Mouse (Mus musculus) neural tube, embryonic 13.5 days (tissue): ENCODE results near the gene Pbdc1. TPM values are rescaled to one million over a fixed set of nuclear protein-coding genes. Genes with fewer than 3 reads are reported as not detected.
A peak's percentile ranks its signal among the peaks of the same experiment; 100 is the strongest.
"Not testable (repeated sequence)": the region's sequence is repeated elsewhere in the genome, so short reads cannot be mapped to it uniquely, and the experiment has no call there.

Source experiments
- ATAC-seq: fragments of 200-750 bp; cut with Nextera tagmentation; 2 replicates; pipeline ENCODE4 v1.8.0; 2017; ENCODE audit warnings: low read depth, mild to moderate bottlenecking, moderate TSS enrichment, moderate library complexity
- H3K27ac ChIP-seq: fragments of 300-500 bp; sonication (generic); replicated peaks from 2 replicates; pipeline ENCODE4 v1.5.1; 2015; ENCODE audit warnings: moderate library complexity, mild to moderate bottlenecking, inconsistent platforms
- H3K27me3 ChIP-seq: fragments of 300-500 bp; sonication (generic); 2 replicates; pipeline ENCODE4 v1.6.1; 2015; ENCODE audit warnings: mild to moderate bottlenecking, inconsistent platforms
- H3K36me3 ChIP-seq: fragments of 300-500 bp; sonication (generic); 2 replicates; pipeline ENCODE4 v1.6.1; 2015; ENCODE audit warnings: mild to moderate bottlenecking, inconsistent platforms
- H3K4me1 ChIP-seq: fragments of 300-500 bp; sonication (generic); replicated peaks from 2 replicates; pipeline ENCODE4 v1.6.1; 2015; ENCODE audit warnings: inconsistent platforms
- H3K4me2 ChIP-seq: fragments of 300-500 bp; sonication (generic); 2 replicates; pipeline ENCODE4 v1.6.1; 2015; ENCODE audit warnings: inconsistent platforms, mild to moderate bottlenecking, moderate library complexity
- H3K4me3 ChIP-seq: fragments of 300-500 bp; sonication (generic); 2 replicates; pipeline ENCODE4 v1.5.1; 2015; ENCODE audit warnings: mild to moderate bottlenecking, inconsistent platforms
- H3K9ac ChIP-seq: fragments of 300-500 bp; sonication (generic); 2 replicates; pipeline ENCODE4 v1.6.1; 2015; ENCODE audit warnings: moderate library complexity, mild to moderate bottlenecking, inconsistent platforms
- H3K9me3 ChIP-seq: fragments of 300-500 bp; sonication (generic); 2 replicates; pipeline ENCODE4 v1.6.1; 2016; ENCODE audit warnings: inconsistent platforms
- WGBS: fragments of 180-500 bp; shearing (Covaris S2); methylation state at CpG from one replicate; pipeline ENCODE4 v1.1.7; 2015; 5-methylcytosine and 5-hydroxymethylcytosine counted together
- polyA plus RNA-seq: library from polyadenylated mRNA; unstranded; fragments of >200 nt; fragmentation: Nextera tagmentation; extraction: Ambion mirVana; gene quantifications from 2 replicates; pipeline ENCODE4 v1.2.1, GENCODE M21; 2015

Gene Pbdc1
- polyA plus RNA-seq, 1 experiment from 2014 or later: 35.2 TPM

GRCm38 (mm10) chrX:105121227-105121865, 41.8 kb downstream of the Pbdc1 start:
- WGBS: 21% methylated on average over 36 of the region's 38 CpGs
- Histone ChIP-seq H3K27me3 (peaks cover 75% of the 10 kb centered on the region), H3K4me2 (peak overlapping the region; percentile 66), H3K9me3 (no peaks in the 10 kb centered on the region), H3K27ac (peak overlapping the region; percentile 89), H3K36me3 (0 out of 2 replicates have a peak, but pooled peaks cover 4% of the 10 kb centered on the region), H3K4me1 (peaks cover 17% of the 10 kb centered on the region), H3K4me3 (peak overlapping the region; percentile 68), H3K9ac (peak overlapping the region; percentile 87)
- ATAC-seq: peak; percentile 79

- 30% methylated on average over 2 of the region's 3 CpGs for WGBS
- Histone ChIP-seq H3K4me2 (no peak overlapping the region), H3K9me3 (no peaks in the 10 kb centered on the region), H3K36me3 (0 out of 2 replicates have a peak, but pooled peaks cover 4% of the 10 kb centered on the region), H3K9ac (no peak overlapping the region), H3K4me1 (peaks cover 17% of the 10 kb centered on the region), H3K27me3 (peaks cover 55% of the 10 kb centered on the region), H3K4me3 (no peak overlapping the region), H3K27ac (no peak overlapping the region)
- no peak for ATAC-seq
These were observed 45.3 kb downstream of the Pbdc1 start for GRCm38 (mm10) chrX:105124903-105125302.

GRCm38 (mm10) chrX:105151872-105152461, 72.4 kb downstream of the Pbdc1 start:
- Histone ChIP-seq H3K27me3 (peaks cover 57% of the 10 kb centered on the region), H3K4me2 (peak overlapping the region; percentile 30), H3K27ac (no peak overlapping the region), H3K36me3 (no peaks in the 10 kb centered on the region), H3K4me1 (no peaks in the 10 kb centered on the region), H3K9me3 (no peaks in the 10 kb centered on the region), H3K4me3 (no peak overlapping the region), H3K9ac (0 out of 2 replicates have a peak overlapping the region, but pooled peaks have one; percentile 43)
- WGBS: 45% methylated on average over 21 of the region's 26 CpGs
- ATAC-seq: no peak

GRCm38 (mm10) chrX:105165007-105165406, 85.5 kb downstream of the Pbdc1 start:
- not testable (repeated sequence) for H3K4me2 ChIP-seq, H3K4me1 ChIP-seq, H3K4me3 ChIP-seq, H3K9ac ChIP-seq, H3K9me3 ChIP-seq, ATAC-seq, H3K36me3 ChIP-seq, H3K27ac ChIP-seq
- H3K27me3 ChIP-seq: peaks cover 56% of the 10 kb centered on the region
- 73% methylated on average over 6 of the region's 6 CpGs for WGBS

Other genes starting within 250 kb of the Pbdc1 start
- 17.6 and 19.3 TPM in 2 replicates for gene Magee2, start 222.5 kb upstream of the Pbdc1 start, polyA plus RNA-seq
- gene Magee1, start 40.6 kb downstream of the Pbdc1 start, polyA plus RNA-seq: 158 and 166 TPM in 2 replicates